ENCODE assay signal across 28 mouse cellular contexts in the genomic region with DNA sequence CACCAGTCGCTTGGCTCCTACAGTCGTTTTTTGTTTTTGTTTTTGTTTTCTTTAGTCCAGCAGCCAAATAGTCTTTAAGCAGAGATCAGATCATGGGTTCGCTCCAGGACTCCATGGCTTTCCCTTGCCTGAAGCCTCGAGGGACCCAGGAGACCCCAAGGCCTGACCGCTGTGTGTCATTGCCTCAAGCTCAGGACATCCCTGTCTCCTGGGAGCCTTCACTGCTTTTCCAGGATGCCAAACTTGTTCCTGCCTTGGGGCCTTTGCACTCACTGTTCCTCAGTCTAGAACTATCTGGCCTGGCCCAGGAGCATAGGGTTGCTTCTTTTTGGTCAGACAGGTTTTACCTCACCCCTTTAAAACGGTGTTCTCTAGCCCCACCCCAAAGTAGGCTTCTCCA. TPM values are rescaled to one million over a fixed set of nuclear protein-coding genes. Genes with fewer than 3 reads are reported as not detected.
"Had no signal": no experiment of that assay in that cellular context is flagged by ENCODE, and none has a peak within 500 bp of the region (broad histone marks: within the 10 kb centered on the region; RNA-seq: fewer than 3 reads in every experiment).

No protein-coding gene starts in this region.

- DNase-seq: cerebellum, adult 18-20 months; cerebellum, adult 2 months; cerebellum, adult 8-10 months; cerebellum, adult 9-10 months; cerebellum, adult 9-11 months; cerebellum, postnatal 10 days; cerebellum, postnatal 14 days; cerebellum, postnatal 25 days; cerebellum, postnatal 36 days; embryo, embryonic 11 days; forebrain, postnatal 0 days; gastrocnemius, adult 2 months; gastrocnemius, postnatal 10 days; gastrocnemius, postnatal 14 days; gastrocnemius, postnatal 25 days; heart, adult 11 months; heart, adult 18-20 months; heart, adult 2 months had no signal

- H3K4me3 ChIP-seq: embryonic facial prominence, embryonic 12.5 days; embryonic facial prominence, embryonic 13.5 days; erythroblast, embryonic 14.5 days; forebrain, embryonic 10.5 days; forebrain, embryonic 12.5 days; forebrain, embryonic 13.5 days; forebrain, embryonic 15.5 days; gastrocnemius, adult 2 months; heart, adult 2 months had no signal

- H3K36me3 ChIP-seq: embryonic facial prominence, embryonic 12.5 days; embryonic facial prominence, embryonic 13.5 days; forebrain, embryonic 10.5 days; forebrain, embryonic 12.5 days; forebrain, embryonic 15.5 days had no signal

- H3K9ac ChIP-seq: embryonic facial prominence, embryonic 12.5 days; embryonic facial prominence, embryonic 13.5 days; forebrain, embryonic 12.5 days; forebrain, embryonic 13.5 days; forebrain, embryonic 15.5 days; forebrain, postnatal 0 days had no signal

- H3K27ac ChIP-seq: embryonic facial prominence, embryonic 12.5 days; embryonic facial prominence, embryonic 13.5 days; forebrain, embryonic 10.5 days; forebrain, embryonic 12.5 days; forebrain, embryonic 13.5 days; forebrain, embryonic 15.5 days; gastrocnemius, adult 2 months; heart, adult 2 months had no signal

- ATAC-seq: forebrain, embryonic 13.5 days; forebrain, embryonic 14.5 days; forebrain, embryonic 15.5 days; forebrain, embryonic 16.5 days; forebrain, postnatal 0 days had no signal

- H3K9me3 ChIP-seq: embryonic facial prominence, embryonic 12.5 days; embryonic facial prominence, embryonic 13.5 days; forebrain, embryonic 10.5 days; forebrain, embryonic 12.5 days; forebrain, embryonic 13.5 days; forebrain, embryonic 15.5 days had no signal

- H3K4me2 ChIP-seq: embryonic facial prominence, embryonic 12.5 days; embryonic facial prominence, embryonic 13.5 days; forebrain, embryonic 12.5 days; forebrain, embryonic 13.5 days; forebrain, embryonic 15.5 days had no signal

RNA-seq across cellular contexts. Expression of a gene that starts 20.4 kb away (rescaled TPM):
- polyA plus RNA-seq: erythroblast, embryonic 14.5 days; forebrain, embryonic 10.5 days; forebrain, embryonic 11.5 days; forebrain, embryonic 13.5 days had no signal

RNA-seq across cellular contexts. Expression of a gene that starts 23.0 kb away (rescaled TPM):
- polyA plus RNA-seq: erythroblast, embryonic 14.5 days; forebrain, embryonic 11.5 days; forebrain, embryonic 14.5 days; forebrain, postnatal 0 days had no signal
